Mouse (Mus musculus) activated CD4-positive, CD25-positive, alpha-beta regulatory T cell, adult 4 months (primary cell): ENCODE results near the gene Ddx59. TPM values are rescaled to one million over a fixed set of nuclear protein-coding genes. Genes with fewer than 3 reads are reported as not detected.

ENCODE experiments used
- ATAC-seq: one replicate; pipeline ENCODE4 v1.8.0; 2017
- polyA plus RNA-seq, 2 experiments: library from polyadenylated mRNA; unstranded; fragments of 100-300 nt; shearing (Covaris generic); gene quantifications; one replicate each; pipeline ENCODE4 v1.2.1; 2017

The Ddx59 gene
- 1 to 10 TPM; 5.6 to 6.4 TPM for polyA plus RNA-seq

DNA sequence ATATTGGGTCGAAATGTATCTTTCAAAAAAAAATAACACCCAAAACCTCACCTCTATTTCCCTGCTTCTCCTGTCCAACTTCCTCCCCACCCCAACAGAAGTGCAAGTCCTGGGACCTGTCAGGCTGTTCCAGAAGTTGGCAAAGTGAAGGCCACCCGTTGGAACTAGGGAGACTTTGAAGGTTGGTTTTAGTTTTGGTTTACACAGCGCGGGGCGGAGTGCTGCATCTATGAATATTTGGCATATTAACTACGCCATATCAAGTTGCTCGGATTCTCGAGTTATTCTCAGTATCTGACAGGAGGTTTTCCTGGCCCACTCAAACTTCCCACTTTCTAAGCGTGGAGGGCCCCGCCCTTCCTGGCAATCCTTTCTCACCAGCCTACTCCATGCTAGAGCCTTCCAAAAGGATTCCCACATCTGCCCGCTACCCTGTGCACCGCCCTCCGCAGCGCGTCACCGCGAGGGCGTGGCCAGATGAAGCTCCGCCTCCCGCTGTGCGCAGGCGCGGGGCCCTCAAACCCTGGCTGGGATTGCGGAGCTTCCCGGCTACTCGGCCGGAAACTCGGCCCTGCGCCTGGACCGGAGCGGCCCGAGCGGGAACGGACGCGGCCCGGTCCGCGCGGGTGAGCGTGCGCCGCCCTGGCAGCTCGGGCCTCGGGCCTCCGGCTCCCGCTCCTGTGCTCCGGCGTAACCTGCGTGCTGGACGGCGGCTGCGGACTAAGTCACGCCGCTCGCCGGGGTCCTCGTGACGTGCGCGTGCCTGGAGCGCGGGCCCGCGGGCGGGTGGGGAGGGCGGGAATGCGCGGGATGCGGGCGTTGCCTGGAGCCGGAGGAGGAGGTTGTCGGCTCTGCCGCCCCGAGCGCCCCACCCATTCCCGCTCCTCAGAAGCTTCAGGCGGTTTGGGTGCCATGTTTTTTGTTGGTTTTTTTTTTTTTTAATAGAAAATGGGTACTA is at the start of gene Ddx59:
Gene Ddx59, plus strand, starts transcription at position 474 of the 958 bp plus-strand sequence.
- ATAC-seq = peak; percentile 91

DNA sequence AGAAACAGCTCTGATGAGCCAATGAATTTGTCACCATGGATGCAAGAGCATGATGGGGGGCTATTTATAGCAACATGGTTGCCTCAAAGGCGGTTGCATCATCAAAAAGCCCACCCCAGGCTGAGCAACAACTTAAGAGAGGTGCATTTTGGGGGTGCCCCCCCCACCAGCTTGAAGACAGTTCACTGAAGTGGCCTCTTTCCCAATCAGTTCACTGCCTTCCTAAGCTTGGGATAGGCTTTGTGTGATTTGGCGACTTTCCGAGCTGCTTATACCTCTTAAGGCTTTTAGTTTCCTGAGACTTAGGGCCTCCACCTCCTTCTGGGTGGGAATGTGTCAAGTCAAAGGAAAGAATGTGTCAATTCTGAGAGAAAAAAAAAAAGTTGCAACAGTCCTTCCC is 49.1 kb upstream of the Ddx59 start:
- no peak for ATAC-seq

DNA sequence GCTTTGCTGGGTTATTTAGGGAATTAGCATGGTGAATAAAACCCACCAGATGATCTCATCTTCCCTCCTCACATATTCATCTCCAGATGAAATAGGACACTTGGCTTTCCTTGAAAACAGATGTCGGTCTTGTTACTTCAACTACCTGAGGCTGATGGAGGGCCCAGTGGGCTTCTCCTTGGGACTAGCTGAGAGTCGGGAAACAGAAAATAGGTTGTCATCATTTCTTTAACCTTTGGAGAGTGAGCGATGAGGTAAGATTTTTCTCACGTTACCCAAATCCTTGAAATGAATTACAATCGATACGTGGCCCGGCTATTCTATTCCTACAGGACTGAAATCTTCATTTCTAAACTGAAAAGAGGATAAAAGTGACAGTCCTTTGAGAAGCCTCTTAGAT is 35.8 kb upstream of the Ddx59 start:
- ATAC-seq = no peak

DNA sequence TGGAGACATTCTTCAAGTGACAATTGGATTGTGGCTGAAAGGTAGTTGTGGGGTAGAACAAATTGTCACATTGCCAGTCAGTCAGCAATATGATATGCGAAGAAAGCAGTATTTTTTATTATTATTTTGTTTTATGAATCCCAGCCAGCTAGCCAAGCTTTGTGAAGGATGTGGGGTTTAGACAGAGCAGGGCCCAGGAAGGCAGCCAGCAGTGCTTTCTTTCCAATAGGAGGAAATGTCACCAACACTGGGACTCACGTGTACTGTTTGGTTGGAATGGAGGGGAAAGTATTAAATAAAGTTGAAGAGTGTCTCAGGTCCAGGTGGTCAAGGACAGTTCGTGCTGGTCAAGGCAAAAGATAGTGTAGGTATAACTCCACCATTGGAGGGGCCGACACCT is 34.9 kb upstream of the Ddx59 start:
- no peak for ATAC-seq

DNA sequence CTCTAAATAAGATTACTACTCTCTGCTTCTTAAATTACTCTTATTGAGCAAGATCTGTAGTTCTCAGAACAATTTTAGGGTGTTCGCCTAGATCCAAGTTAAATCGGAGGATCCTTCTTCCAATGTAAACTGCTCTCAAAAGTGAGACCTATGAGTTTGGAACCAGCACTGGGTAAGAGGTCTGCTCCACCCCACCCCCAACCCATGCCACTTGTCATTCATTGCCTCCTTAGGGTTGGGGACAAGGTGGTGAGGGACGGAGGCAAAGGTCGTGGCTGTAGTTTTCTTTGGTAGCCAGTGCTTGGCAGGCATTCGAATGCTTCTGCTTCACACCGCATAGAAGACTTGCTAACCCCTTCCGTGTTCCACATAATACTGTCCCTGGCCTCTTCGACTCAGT is 34.5 kb upstream of the Ddx59 start:
- no peak for ATAC-seq

GRCm38 (mm10) chr1:136381169-136381568 is 33.9 kb upstream of the Ddx59 start:
- ATAC-seq = no peak

DNA sequence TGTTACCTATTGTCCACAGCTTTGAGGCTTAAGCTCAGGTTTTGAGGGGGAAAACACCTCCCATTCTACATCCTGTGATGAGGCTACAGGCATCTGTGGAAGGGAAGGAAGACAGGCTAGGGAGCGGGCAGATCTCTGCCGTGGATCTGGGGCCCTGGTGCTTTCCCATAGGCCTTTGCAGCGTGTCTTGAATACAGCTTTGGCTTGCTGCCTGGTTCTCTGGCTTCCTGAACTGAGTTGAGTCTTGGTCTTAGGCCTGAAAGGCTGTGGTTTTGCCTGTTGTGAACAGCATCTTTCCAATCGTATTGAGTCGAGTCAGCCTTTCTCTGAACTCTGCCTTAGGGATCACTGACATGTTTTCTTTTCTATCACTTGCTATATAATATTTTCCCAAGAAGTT is 33.5 kb upstream of the Ddx59 start:
- no peak for ATAC-seq

- no peak for ATAC-seq
These were observed 28.2 kb upstream of the Ddx59 start for GRCm38 (mm10) chr1:136386914-136387313.

DNA sequence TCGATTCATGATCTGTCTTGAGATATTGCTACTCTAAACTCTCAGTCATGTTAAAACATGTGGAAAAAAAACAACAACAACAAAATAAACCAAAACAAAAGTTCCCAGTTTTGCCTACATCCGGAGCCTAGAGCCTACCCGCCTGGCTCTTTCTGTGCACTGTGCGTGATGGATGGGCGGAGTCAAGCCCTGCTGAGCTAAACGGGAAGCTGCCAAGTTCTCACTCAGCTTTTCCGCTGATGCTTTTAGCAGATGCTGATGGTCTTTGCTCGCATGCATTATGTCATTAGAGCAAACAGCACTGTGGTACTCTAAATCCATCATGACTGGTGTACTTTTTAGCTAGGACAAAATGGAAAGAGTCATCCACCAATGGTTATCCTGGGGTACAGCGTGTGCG is 20.6 kb upstream of the Ddx59 start:
- peak; percentile 32 for ATAC-seq

DNA sequence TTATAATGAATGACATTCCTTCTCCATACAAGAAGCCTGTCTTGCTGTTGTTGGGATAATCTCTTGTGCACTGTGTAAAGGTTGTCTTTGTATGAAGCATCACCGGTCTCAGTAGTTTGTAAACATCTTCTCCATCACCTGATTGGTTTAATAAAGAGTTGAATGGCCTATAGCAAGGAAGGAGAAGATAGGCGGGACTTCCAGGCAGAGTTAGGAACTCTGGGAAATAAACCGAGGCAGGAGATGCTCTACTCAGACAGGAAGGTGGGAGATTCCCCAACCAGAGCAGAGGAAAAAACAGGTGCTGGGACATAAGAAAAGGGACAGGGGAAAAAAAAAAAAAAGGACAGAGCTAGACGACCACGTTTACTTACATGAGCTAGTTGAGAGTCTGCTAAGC is 20.0 kb upstream of the Ddx59 start:
- ATAC-seq = no peak

DNA sequence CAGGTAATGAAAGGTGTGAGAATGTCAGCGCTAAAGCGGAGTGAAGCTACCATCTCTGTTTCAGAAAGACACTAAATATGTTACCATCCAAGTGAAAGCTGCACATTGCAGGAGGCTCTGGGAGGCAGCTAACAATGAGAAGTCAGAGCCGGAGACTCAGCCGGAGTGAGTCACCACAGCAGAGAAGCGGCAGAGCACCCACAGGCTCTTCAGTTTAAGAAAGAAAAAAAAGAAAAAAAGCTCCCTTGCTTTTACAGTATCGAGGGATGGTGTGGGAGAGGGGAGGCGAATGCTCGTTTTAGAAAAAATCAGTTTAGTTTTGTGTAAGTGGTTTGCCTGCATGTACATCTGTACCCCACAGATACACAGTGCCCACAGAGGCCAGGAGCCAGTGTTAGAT is 13.8 kb upstream of the Ddx59 start:
- ATAC-seq = no peak

DNA sequence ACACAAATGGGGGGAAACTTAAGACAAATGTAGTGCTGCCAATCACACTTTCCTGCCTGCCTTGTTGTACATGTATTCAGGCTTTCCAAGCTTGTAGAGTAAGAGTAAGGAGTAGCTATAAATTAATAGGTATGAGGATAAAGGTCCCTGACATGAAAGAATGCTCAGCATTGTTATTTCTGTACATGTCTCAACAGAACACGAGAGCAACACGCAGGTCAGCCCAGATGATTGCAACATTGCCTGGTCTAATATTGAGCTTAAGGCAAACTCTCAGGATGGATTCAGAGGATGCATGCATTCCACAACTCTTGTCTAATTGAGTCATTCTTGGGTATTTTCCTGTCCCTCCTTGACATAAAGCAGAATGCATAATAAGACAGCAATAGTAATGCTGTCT is 5.4 kb upstream of the Ddx59 start:
- no peak for ATAC-seq

DNA sequence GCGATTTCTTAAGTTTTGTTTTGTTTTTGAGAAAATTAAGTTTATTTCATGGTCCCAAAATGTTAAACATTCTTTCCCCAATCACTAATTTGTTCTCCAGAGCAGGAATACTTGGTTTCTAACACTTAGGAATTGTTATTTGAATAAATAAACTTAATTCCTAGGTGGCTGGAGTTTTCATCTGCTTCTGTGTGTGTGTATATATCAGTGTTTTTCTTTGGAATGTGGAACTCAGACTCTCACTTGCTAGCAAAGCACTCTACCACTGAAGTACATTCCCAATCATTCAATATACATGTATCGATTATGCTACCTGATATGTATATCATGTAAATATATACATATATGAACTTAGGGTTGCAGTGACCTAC is 670 bp downstream of the Ddx59 start:
- no peak for ATAC-seq

GRCm38 (mm10) chr1:136418393-136418792 is 3.3 kb downstream of the Ddx59 start:
- ATAC-seq = no peak

GRCm38 (mm10) chr1:136427166-136427969 is 12.3 kb downstream of the Ddx59 start:
- ATAC-seq = no peak

DNA sequence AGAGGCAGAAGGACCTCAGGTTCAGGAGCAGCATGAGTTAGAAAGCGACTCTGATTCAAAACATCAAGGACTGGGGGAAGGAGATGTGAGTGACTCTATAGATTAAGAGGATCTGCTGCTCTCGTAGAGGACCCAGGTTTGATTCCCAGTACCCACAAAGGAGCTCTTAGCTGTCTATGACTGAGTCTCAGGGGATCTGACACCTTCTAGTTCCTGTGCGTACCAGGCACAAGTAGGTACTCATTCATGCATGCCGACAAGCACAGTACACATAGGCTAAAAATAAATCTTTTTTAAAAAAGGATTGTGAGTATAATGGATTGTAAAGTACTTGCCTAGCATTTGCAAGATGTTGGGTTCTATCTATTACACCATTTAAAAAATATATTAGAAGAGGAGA is 13.9 kb downstream of the Ddx59 start:
- no peak for ATAC-seq

DNA sequence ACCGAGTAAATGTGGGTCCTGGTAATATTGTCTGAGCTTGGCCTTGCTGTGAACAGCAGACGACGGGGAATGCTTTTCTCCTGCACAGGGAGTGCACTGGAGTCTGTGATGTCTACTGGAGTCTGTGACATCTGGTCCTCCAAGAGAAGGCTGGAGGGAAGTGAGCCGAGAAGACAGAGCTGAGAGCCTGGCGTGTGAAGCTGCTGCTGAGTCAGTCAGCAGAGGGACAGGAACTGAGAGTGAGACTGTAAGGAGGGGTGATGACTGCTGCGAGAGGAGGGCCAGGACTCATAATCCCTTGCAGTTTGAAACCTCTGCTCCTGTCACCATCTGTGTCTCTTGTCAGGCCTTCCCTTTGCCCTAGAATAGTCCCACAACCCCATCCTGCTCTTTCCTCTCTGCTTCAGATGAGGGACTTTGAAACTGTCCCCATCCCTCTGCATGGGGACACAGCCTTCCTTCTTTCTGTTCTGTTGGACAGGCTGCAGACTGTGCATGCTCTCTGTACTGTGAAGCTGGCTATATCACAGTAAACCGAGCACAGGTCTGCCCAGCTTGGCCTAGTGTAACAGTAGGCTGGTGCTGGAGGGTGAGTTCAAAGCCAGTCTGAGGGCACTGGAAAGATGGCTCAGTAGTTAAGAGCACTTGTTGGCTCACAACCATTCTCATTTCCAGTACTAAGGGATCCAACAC is 15.2 kb downstream of the Ddx59 start:
- ATAC-seq = no peak

GRCm38 (mm10) chr1:136440741-136441140 is 25.7 kb downstream of the Ddx59 start:
- ATAC-seq = no peak

DNA sequence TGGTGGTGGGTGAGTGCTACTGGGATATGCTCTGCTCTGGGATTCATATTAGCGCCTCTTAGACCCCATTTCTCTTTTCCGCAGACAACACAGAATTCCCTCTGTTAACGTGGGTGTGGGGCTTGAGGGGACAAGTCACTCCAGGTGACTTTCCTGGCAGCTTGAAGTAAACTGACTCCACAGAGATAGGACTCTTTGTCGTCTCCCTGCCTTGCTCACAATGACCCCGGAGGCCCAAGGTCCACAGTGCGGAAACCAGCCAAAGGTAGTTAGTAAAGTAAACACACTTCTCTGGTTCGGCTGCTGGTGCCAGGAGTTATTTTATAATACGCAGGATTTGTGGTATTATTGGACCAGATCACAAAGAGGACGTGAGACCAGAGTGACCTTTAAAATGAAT is 27.7 kb downstream of the Ddx59 start:
- no peak for ATAC-seq

- ATAC-seq = no peak
These were observed 29.6 kb downstream of the Ddx59 start for GRCm38 (mm10) chr1:136444555-136445255.

GRCm38 (mm10) chr1:136446933-136447332 is 31.9 kb downstream of the Ddx59 start:
- ATAC-seq = no peak

DNA sequence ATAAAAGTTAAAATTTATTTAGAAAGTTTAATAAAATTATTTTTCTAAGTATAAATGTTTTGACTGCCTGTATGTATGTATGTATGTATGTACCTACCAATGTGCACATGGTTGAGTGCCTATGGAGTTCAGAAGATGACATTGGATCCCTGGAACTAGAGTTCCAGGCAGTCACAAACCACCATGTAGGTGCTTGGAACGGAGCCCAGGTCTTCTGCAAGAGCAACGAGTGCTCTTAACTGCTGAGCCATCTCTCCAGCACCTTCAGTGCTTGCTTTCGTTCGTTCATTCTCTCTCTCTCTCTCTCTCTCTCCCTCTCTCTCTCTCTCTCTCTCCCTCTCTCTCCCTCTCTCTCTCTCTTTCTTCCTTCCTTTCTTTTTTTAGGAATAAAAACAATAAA is 32.3 kb downstream of the Ddx59 start:
- ATAC-seq = no peak

GRCm38 (mm10) chr1:136449541-136449940 is 34.5 kb downstream of the Ddx59 start:
- ATAC-seq = no peak
